Mouse (Mus musculus) stomach, postnatal 0 days (tissue): ENCODE results near the gene Dpysl5. TPM values are rescaled to one million over a fixed set of nuclear protein-coding genes. Genes with fewer than 3 reads are reported as not detected.
"Not testable (repeated sequence)": the region's sequence is repeated elsewhere in the genome, so short reads cannot be mapped to it uniquely, and the experiment has no call there.

ENCODE experiments used
- ATAC-seq: fragments of 200-750 bp; cut with Nextera tagmentation; 2 replicates; pipeline ENCODE4 v1.8.0; 2017; ENCODE audit not compliant: low FRiP score, low TSS enrichment
- DNase-seq: peaks from one replicate; pipeline ENCODE4 v3.0.0-alpha.2; 2016; ENCODE audit warnings: low spot score
- H3K27ac ChIP-seq: fragments of 300-500 bp; sonication (generic); replicated peaks from 2 replicates; pipeline ENCODE4 v1.5.1; 2014; ENCODE audit warnings: mild to moderate bottlenecking, control low read depth
- H3K27me3 ChIP-seq: fragments of 300-500 bp; sonication (generic); 2 replicates; pipeline ENCODE4 v1.6.1; 2014; ENCODE audit warnings: low read length; ENCODE audit not compliant: control insufficient read depth, insufficient read depth
- H3K36me3 ChIP-seq: fragments of 300-500 bp; sonication (generic); 2 replicates; pipeline ENCODE4 v1.6.1; 2014; ENCODE audit warnings: low read length, mixed read lengths; ENCODE audit not compliant: control insufficient read depth, insufficient read depth
- H3K4me1 ChIP-seq: fragments of 300-500 bp; sonication (generic); replicated peaks from 2 replicates; pipeline ENCODE4 v1.6.1; 2014; ENCODE audit warnings: antibody characterized with exemption; ENCODE audit not compliant: control insufficient read depth, insufficient read depth
- H3K4me2 ChIP-seq: fragments of 300-500 bp; sonication (generic); replicated peaks from 2 replicates; pipeline ENCODE4 v1.6.1; 2014; ENCODE audit warnings: low read depth, mild to moderate bottlenecking, control low read depth, moderate library complexity
- H3K4me3 ChIP-seq: fragments of 300-500 bp; sonication (generic); 2 replicates; pipeline ENCODE4 v1.5.1; 2014; ENCODE audit warnings: low read depth, low read length, control low read depth
- H3K9ac ChIP-seq: fragments of 300-500 bp; sonication (generic); 2 replicates; pipeline ENCODE4 v1.6.1; 2014; ENCODE audit warnings: mild to moderate bottlenecking, low read length, control low read depth, mixed read lengths
- H3K9me3 ChIP-seq: fragments of 300-500 bp; sonication (generic); 2 replicates; pipeline ENCODE4 v1.6.1; 2016; ENCODE audit warnings: low read length; ENCODE audit not compliant: control insufficient read depth
- CTCF ChIP-seq: IDR thresholded peaks from 2 replicates; pipeline ENCODE4 v1.5.1; 2016; ENCODE audit warnings: antibody characterized with exemption, low read depth, mild to moderate bottlenecking, moderate library complexity
- EP300 ChIP-seq: optimal IDR thresholded peaks from 2 replicates; pipeline ENCODE3; 2016; ENCODE audit warnings: antibody characterized with exemption
- WGBS: fragments of 180-500 bp; shearing (Covaris S2); extraction: QIAGEN DNeasy Blood & Tissue Kit; methylation state at CpG from one replicate; pipeline ENCODE4 v1.1.7; 2014; 5-methylcytosine and 5-hydroxymethylcytosine counted together
- polyA plus RNA-seq: library from polyadenylated mRNA; unstranded; fragments of >200 nt; fragmentation: Nextera tagmentation; extraction: Ambion mirVana; gene quantifications from 2 replicates; pipeline ENCODE4 v1.2.1, GENCODE M21; 2015

Gene Dpysl5
- polyA plus RNA-seq, 1 experiment from 2014 or later = 1.7 TPM

DNA sequence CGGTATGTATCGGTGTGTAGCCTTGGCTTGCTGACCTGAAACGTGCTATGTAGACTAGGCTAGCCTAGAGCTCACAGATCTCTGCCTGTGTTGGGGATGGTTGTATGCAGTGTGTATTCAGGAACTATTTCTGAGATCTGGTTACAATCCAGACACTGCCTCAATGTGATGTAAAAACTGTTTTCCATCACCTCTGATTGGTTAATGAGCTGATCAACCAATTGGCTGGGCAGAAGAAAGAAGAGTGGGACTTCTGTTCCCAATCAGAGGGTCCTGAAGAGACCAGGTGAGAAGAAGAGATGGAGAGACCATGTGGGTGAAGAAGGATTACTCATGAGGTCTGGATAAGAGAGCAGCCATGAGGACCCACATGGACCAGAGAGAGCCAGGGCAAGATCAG lies 43.7 kb upstream of the Dpysl5 start:
- TF ChIP-seq CTCF (no peak), EP300 (no peak)
- ATAC-seq (no peak), DNase-seq (no peak)
- WGBS = 5% methylated on average over 3 of the region's 3 CpGs
- peak overlapping the region; percentile 86 for H3K4me3 ChIP-seq
- no peaks in the 10 kb centered on the region for H3K4me1 ChIP-seq
- H3K4me2 ChIP-seq = peak overlapping the region; percentile 94
- H3K9me3 ChIP-seq = no peaks in the 10 kb centered on the region
- 0 out of 2 replicates have a peak, but pooled peaks cover 3% of the 10 kb centered on the region for H3K36me3 ChIP-seq
- peak overlapping the region; percentile 79; the same call in 1 of the 2 replicates for H3K9ac ChIP-seq
- no peaks in the 10 kb centered on the region for H3K27me3 ChIP-seq
- no peak overlapping the region for H3K27ac ChIP-seq

- Histone ChIP-seq H3K4me2 (no peak overlapping the region), H3K9ac (no peak overlapping the region), H3K9me3 (no peaks in the 10 kb centered on the region), H3K4me3 (no peak overlapping the region), H3K36me3 (0 out of 2 replicates have a peak, but pooled peaks cover 3% of the 10 kb centered on the region), H3K27ac (no peak overlapping the region), H3K4me1 (no peaks in the 10 kb centered on the region), H3K27me3 (no peaks in the 10 kb centered on the region)
- no peak for ATAC-seq
- no peak for DNase-seq
- TF ChIP-seq CTCF (no peak), EP300 (no peak)
- 90% methylated on average over 9 of the region's 9 CpGs for WGBS
Observed at GRCm38 (mm10) chr5:30668637-30669495, 42.5 kb upstream of the Dpysl5 start.

GRCm38 (mm10) chr5:30669496-30669830 lies 41.9 kb upstream of the Dpysl5 start:
- H3K4me1 ChIP-seq = no peaks in the 10 kb centered on the region
- H3K27me3 ChIP-seq = no peaks in the 10 kb centered on the region
- no peaks in the 10 kb centered on the region for H3K9me3 ChIP-seq
- no peak overlapping the region for H3K4me3 ChIP-seq
- H3K9ac ChIP-seq = no peak overlapping the region
- H3K4me2 ChIP-seq = no peak overlapping the region
- H3K36me3 ChIP-seq = 0 out of 2 replicates have a peak, but pooled peaks cover 3% of the 10 kb centered on the region
- DNase-seq = no peak
- TF ChIP-seq CTCF (no peak), EP300 (no peak)
- 82% methylated on average over 3 of the region's 3 CpGs for whole genome bisulfite sequencing
- no peak for ATAC-seq
- H3K27ac ChIP-seq = no peak overlapping the region

- Histone ChIP-seq H3K36me3 (peaks cover 3% of the 10 kb centered on the region; the same call in 1 of the 2 replicates), H3K9ac (no peak overlapping the region), H3K27me3 (no peaks in the 10 kb centered on the region), H3K4me1 (no peaks in the 10 kb centered on the region), H3K4me3 (no peak overlapping the region), H3K9me3 (no peaks in the 10 kb centered on the region), H3K4me2 (no peak overlapping the region), H3K27ac (no peak overlapping the region)
- DNase-seq = no peak
- no peak for ATAC-seq
- 84% methylated on average over 7 of the region's 7 CpGs for WGBS
- no peak for TF ChIP-seq CTCF
Observed at GRCm38 (mm10) chr5:30670091-30670490, 41.3 kb upstream of the Dpysl5 start.

DNA sequence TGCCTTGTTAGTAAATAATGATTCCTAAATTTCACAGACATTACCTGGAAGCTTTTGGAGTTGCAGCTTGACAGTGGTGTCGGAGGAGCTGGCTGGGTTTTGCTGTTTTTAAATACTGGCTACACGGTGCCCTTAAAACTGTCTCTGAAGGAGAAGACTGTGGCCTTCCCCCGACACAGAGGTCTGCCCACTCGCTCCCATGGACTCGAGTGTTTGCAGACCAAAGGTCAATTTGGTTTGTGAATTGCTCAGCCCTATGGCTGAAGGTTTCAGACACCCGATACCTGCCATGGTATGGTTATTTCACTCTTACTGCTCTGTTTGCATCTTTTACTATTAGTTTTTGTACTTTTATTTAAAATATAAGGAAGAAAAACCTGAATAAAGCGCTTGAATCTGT lies 37.4 kb upstream of the Dpysl5 start:
- Histone ChIP-seq H3K36me3 (peaks cover 3% of the 10 kb centered on the region; the same call in 1 of the 2 replicates), H3K9ac (no peak overlapping the region), H3K4me1 (no peaks in the 10 kb centered on the region), H3K27ac (no peak overlapping the region), H3K27me3 (no peaks in the 10 kb centered on the region), H3K9me3 (no peaks in the 10 kb centered on the region), H3K4me2 (no peak overlapping the region), H3K4me3 (no peak overlapping the region)
- no peak for ATAC-seq
- 63% methylated on average over 7 of the region's 7 CpGs for WGBS
- DNase-seq = no peak
- TF ChIP-seq EP300 (no peak), CTCF (no peak)

- TF ChIP-seq CTCF (no peak), EP300 (no peak)
- Histone ChIP-seq H3K9me3 (no peaks in the 10 kb centered on the region), H3K4me3 (no peak overlapping the region), H3K9ac (no peak overlapping the region), H3K4me1 (no peaks in the 10 kb centered on the region), H3K27ac (no peak overlapping the region), H3K36me3 (peaks cover 3% of the 10 kb centered on the region; the same call in 1 of the 2 replicates), H3K4me2 (no peak overlapping the region), H3K27me3 (no peaks in the 10 kb centered on the region)
- ATAC-seq (no peak), DNase-seq (no peak)
- 79% methylated on average over 7 of the region's 7 CpGs for WGBS
Observed at GRCm38 (mm10) chr5:30676800-30677199, 34.6 kb upstream of the Dpysl5 start.

- H3K36me3 ChIP-seq, H3K4me2 ChIP-seq, H3K9me3 ChIP-seq, H3K27me3 ChIP-seq, H3K9ac ChIP-seq, H3K4me1 ChIP-seq, DNase-seq, H3K27ac ChIP-seq, H3K4me3 ChIP-seq, ATAC-seq: not testable (repeated sequence)
- WGBS = 90% methylated on average over 3 of the region's 3 CpGs
Observed at GRCm38 (mm10) chr5:30678069-30678468, 33.3 kb upstream of the Dpysl5 start.
